Comparison of ENCODE assay signal across 8 mouse cellular contexts in genomic region chr12:35534114-35534753, GRCm38 (mm10). TPM values are rescaled to one million over a fixed set of nuclear protein-coding genes. Genes with fewer than 3 reads are reported as not detected.
DNase-seq lines count a peak whose midpoint lies in the region; ATAC-seq lines count a peak whose summit lies in the region.

No protein-coding gene starts in this region.

- peak overlapping the region; percentile 61 for H3K9ac ChIP-seq in forebrain, embryonic 15.5 days (replicated peaks)

- DNase-seq in CD8-positive naive resting alpha-beta T cell, adult 2 months (ENCODE audit: low read depth in 2 of 2, low spot score in 2 of 2) = peak; percentile 9 to 12
- peak; percentile 83 for DNase-seq in induced T-regulatory cell, adult 2 months (ENCODE audit: low read depth)
- peak; percentile 5 to 50 for DNase-seq in left cerebral cortex, postnatal 10 days (ENCODE audit: extremely low spot score in 1 of 2, low spot score in 2 of 2)
- peak; percentile 42 to 46 for DNase-seq in right cerebral cortex, postnatal 10 days (ENCODE audit: low spot score in 2 of 2)
- DNase-seq in gastrocnemius, adult 8-10 months (ENCODE audit: low spot score in 2 of 2) = no peak

- no peaks in the 10 kb centered on the region for H3K9me3 ChIP-seq in forebrain, embryonic 15.5 days

- no peaks in the 10 kb centered on the region for H3K27me3 ChIP-seq in forebrain, embryonic 15.5 days

- intact Hi-C loops in left cerebral cortex, postnatal 10 days (cut with DNase I) = loop anchor here (1.0 to 10.0 kb wide), 3 partner anchors 221 to 297 kb away; no protein-coding TSS in a partner anchor

- H3K4me1 ChIP-seq in forebrain, embryonic 15.5 days = peaks cover 8% of the 10 kb centered on the region

- H3K36me3 ChIP-seq in forebrain, embryonic 15.5 days = no peaks in the 10 kb centered on the region
- no peaks in the 10 kb centered on the region for H3K36me3 ChIP-seq in macrophage (ENCODE audit: inconsistent target)

- H3K4me2 ChIP-seq in forebrain, embryonic 15.5 days (replicated peaks) = peak overlapping the region; percentile 85

- H3K27ac ChIP-seq in forebrain, embryonic 15.5 days (replicated peaks) = no peak overlapping the region
- no peak overlapping the region for H3K27ac ChIP-seq in macrophage

- under 1% methylated on average over 48 of the region's 49 CpGs for WGBS in forebrain, embryonic 15.5 days
- 3% methylated on average over 49 of the region's 49 CpGs for WGBS in macrophage (ENCODE audit: missing documents)

- peak overlapping the region; percentile 73 for H3K4me3 ChIP-seq in forebrain, embryonic 15.5 days
- peak overlapping the region; percentile 43 for H3K4me3 ChIP-seq in macrophage (ENCODE audit: inconsistent target)

- peak; percentile 50 for ATAC-seq in activated CD4-positive, CD25-positive, alpha-beta regulatory T cell, adult 4 months
- peak; percentile 79 for ATAC-seq in forebrain, embryonic 15.5 days (replicated peaks)

- H3K79me2 ChIP-seq in macrophage (ENCODE audit: inconsistent target) = no peaks in the 10 kb centered on the region

RNA-seq across cellular contexts. Expression of gene Ahr, which starts 0.6 kb away (rescaled TPM):
- 1 to 10 TPM; 6.1 to 9.2 TPM for polyA plus RNA-seq in activated CD4-positive, CD25-positive, alpha-beta regulatory T cell, adult 4 months (2017; shearing (Covaris generic))
- 1.6 and 1.7 TPM in 2 replicates for polyA plus RNA-seq in forebrain, embryonic 15.5 days (2015; fragmentation: Nextera tagmentation; extraction: Ambion mirVana)
- 10 to 100 TPM; 10.3 to 14.0 TPM for total RNA-seq in left cerebral cortex, postnatal 10 days (2021)
- total RNA-seq in macrophage (2018; cell fraction: chromatin; rRNA removed) = 10 to 100 TPM in 4 of 26 experiments, 1 to 10 TPM in 14, under 1 TPM in 8; 0.26 to 17.1 (median 3.1) TPM
- 1 to 10 TPM in 16 of 26 experiments, under 1 TPM in 10; 0.16 to 7.7 (median 1.6) TPM for total RNA-seq in macrophage (2018; cell fraction: cytosol; rRNA removed)
- 10 to 100 TPM in 2 of 26 experiments, 1 to 10 TPM in 16, under 1 TPM in 8; 0.36 to 13.4 (median 2.3) TPM for total RNA-seq in macrophage (2018; cell fraction: nucleus; rRNA removed)
- 1.0 to 2.0 TPM (median 1.2 TPM) in 3 replicates for polyA plus RNA-seq in macrophage (2018)
- total RNA-seq in gastrocnemius, adult 8-10 months (2022) = 1 to 10 TPM; 1.3 to 1.6 (median 1.4) TPM

Comparison
In these comparisons a context has a peak if more than half of its experiments do, and no peak if none do; other contexts are left out.
1. DNase-seq: peak in CD8-positive naive resting alpha-beta T cell, adult 2 months (2 of 2), induced T-regulatory cell, adult 2 months (single experiment), left cerebral cortex, postnatal 10 days (2 of 2) and right cerebral cortex, postnatal 10 days (2 of 2); none in gastrocnemius, adult 8-10 months (0 of 2).